Mouse (Mus musculus) midbrain, embryonic 13.5 days (tissue): ENCODE measurements around the gene Il25. TPM values are rescaled to one million over a fixed set of nuclear protein-coding genes. Genes with fewer than 3 reads are reported as not detected.

Experiments used
- ATAC-seq: fragments of 200-750 bp; cut with Nextera tagmentation; 2 replicates; pipeline ENCODE4 v1.8.0; 2017; ENCODE audit warnings: mild to moderate bottlenecking, moderate TSS enrichment, moderate library complexity
- H3K27ac ChIP-seq: fragments of 300-500 bp; sonication (generic); 2 replicates; pipeline ENCODE4 v1.5.1; 2015; ENCODE audit warnings: inconsistent platforms, mild to moderate bottlenecking, moderate library complexity
- H3K27me3 ChIP-seq: fragments of 300-500 bp; sonication (generic); 2 replicates; pipeline ENCODE4 v1.6.1; 2015; ENCODE audit warnings: mild to moderate bottlenecking, inconsistent platforms
- H3K36me3 ChIP-seq: fragments of 300-500 bp; sonication (generic); 2 replicates; pipeline ENCODE4 v1.6.1; 2015; ENCODE audit warnings: mild to moderate bottlenecking, inconsistent platforms
- H3K4me1 ChIP-seq: fragments of 300-500 bp; sonication (generic); replicated peaks from 2 replicates; pipeline ENCODE4 v1.6.1; 2015; ENCODE audit warnings: inconsistent platforms
- H3K4me2 ChIP-seq: fragments of 300-500 bp; sonication (generic); replicated peaks from 2 replicates; pipeline ENCODE4 v1.6.1; 2015; ENCODE audit warnings: moderate library complexity, mild to moderate bottlenecking, inconsistent platforms
- H3K4me3 ChIP-seq: fragments of 300-500 bp; sonication (generic); replicated peaks from 2 replicates; pipeline ENCODE4 v1.5.1; 2015; ENCODE audit warnings: mild to moderate bottlenecking, inconsistent platforms
- H3K9ac ChIP-seq: fragments of 300-500 bp; sonication (generic); replicated peaks from 2 replicates; pipeline ENCODE4 v1.6.1; 2015; ENCODE audit warnings: mild to moderate bottlenecking, inconsistent platforms
- H3K9me3 ChIP-seq: fragments of 300-500 bp; sonication (generic); 2 replicates; pipeline ENCODE4 v1.6.1; 2016; ENCODE audit warnings: mild to moderate bottlenecking, inconsistent platforms
- WGBS: fragments of 180-500 bp; shearing (Covaris S2); methylation state at CpG from one replicate; pipeline ENCODE4 v1.1.7; 2015; 5-methylcytosine and 5-hydroxymethylcytosine counted together
- microRNA counts: library from miRNA; unstranded; fragments of <30 nt; microRNA quantifications from one replicate; lab custom pipeline; 2016
- microRNA-seq: library from miRNA; unstranded; fragments of <30 nt; microRNA quantifications from one replicate; pipeline ENCODE4, GENCODE M21; 2016
- polyA plus RNA-seq: library from polyadenylated mRNA; unstranded; fragments of >200 nt; fragmentation: Nextera tagmentation; extraction: Ambion mirVana; gene quantifications from 2 replicates; pipeline ENCODE4 v1.2.1, GENCODE M21; 2015

Il25 gene
- polyA plus RNA-seq, 1 experiment from 2014 or later = 0.15 TPM

DNA sequence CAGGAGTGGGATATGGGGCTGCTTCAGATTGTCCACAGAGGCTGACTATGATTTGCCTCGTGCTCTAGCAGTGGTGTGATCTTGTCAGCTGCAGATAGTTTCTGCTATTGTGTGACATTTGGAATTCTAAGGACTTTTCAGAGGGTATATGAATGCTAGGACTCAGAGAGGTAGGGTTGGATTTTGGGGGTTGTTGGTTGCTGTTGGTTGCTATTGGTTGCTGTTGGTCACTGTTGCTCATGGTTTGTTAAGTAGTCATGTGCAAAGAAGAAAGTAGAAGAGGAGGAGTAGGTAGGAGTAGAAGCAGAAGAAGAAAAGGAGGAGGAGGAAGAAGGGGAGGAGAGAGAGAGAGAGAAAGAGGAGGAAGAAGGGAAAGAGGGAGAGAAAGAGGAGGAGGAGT, 44.1 kb downstream of the Il25 start, which contains the start of gene Gm17428:
Gm17428 (plus strand) TSS at position 301 of the 400 bp plus-strand sequence.
- Histone ChIP-seq H3K36me3 (no peaks in the 10 kb centered on the region), H3K4me3 (no peak within 1 kb of the TSS), H3K4me1 (peaks cover 12% of the 10 kb centered on the region), H3K27ac (no peak within 1 kb of the TSS), H3K9ac (no peak within 1 kb of the TSS), H3K27me3 (no peaks in the 10 kb centered on the region), H3K4me2 (no peak within 1 kb of the TSS), H3K9me3 (no peaks in the 10 kb centered on the region)
- 73% methylated on average over 1 of the region's 1 CpGs for WGBS
- ATAC-seq = no peak

DNA sequence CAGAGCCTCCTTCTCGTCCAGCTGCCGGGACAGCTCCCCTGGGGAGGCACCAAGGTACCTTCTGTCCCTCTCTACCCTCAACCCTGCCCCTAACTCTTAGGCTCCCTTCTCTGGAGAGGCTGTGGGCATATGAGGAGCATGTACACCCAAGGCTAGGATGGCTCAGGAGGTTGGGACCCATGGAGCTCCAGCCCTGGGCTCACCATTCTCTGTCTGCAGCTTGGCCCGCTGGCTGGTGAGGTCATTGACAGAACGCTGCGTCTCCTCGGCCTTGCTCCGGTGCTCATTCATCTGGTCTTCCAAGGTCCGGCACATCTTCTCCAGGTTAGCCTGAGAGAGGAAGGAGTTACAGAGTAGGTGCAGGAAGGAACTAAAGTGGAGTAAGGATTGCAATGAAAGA, 46.2 kb downstream of the Il25 start:
- Histone ChIP-seq H3K36me3 (no peaks in the 10 kb centered on the region), H3K4me1 (peaks cover 10% of the 10 kb centered on the region), H3K27ac (no peak overlapping the region), H3K9ac (no peak overlapping the region), H3K27me3 (no peaks in the 10 kb centered on the region), H3K4me3 (no peak overlapping the region), H3K9me3 (no peaks in the 10 kb centered on the region), H3K4me2 (no peak overlapping the region)
- WGBS = 87% methylated on average over 8 of the region's 8 CpGs
- no peak for ATAC-seq

DNA sequence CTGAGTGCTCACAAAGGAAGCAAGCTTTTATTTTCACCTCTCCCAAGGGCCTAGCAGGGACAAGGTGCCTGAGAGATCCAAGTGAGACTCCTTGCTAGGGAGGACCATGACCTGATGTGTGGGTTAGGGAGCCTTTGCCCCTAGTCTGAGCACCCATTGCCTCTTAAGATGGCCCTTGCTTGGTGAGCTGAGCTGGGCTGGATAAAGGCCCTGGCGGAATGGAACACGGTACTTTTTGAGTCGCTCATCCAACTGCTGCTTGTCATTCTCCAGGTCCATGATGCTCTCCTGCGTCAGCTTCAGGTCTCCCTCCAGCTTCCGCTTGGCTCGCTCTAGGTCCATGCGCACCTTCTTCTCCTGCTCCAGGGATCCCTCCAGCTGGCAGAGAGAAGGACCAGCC, 49.4 kb downstream of the Il25 start:
- H3K36me3 ChIP-seq = no peaks in the 10 kb centered on the region
- H3K9ac ChIP-seq = no peak overlapping the region
- no peak overlapping the region for H3K4me3 ChIP-seq
- no peaks in the 10 kb centered on the region for H3K4me1 ChIP-seq
- no peaks in the 10 kb centered on the region for H3K27me3 ChIP-seq
- H3K4me2 ChIP-seq = no peak overlapping the region
- no peak for ATAC-seq
- no peak overlapping the region for H3K27ac ChIP-seq
- H3K9me3 ChIP-seq = no peaks in the 10 kb centered on the region
- WGBS = 95% methylated on average over 7 of the region's 7 CpGs

MicroRNAs within 50 kb of the gene (microRNA counts, 519-probe panel; counts per million panel counts)
- microRNA mmu-miR-208a (lab: Ali Mortazavi, UCI) (3,277 counts per million, percentile 67 among the panel's probes with 10 or more counts), microRNA mmu-miR-208b (lab: Ali Mortazavi, UCI) (110 counts per million, percentile 56 among the panel's probes with 10 or more counts)

Small RNA genes within 50 kb of the gene (microRNA-seq; reads per million reads assigned to microRNA genes)
- gene Mir208a (4.7 reads per million, percentile 19 among the genes with 10 or more reads in this experiment), gene Mir208b (41.2 reads per million, percentile 44 among the genes with 10 or more reads in this experiment)

Other genes with a start within 250 kb of the Il25 start
- 75.4 and 76.6 TPM in 2 replicates for gene 1700123O20Rik, start 246.5 kb upstream of the Il25 start, polyA plus RNA-seq
- gene Acin1, start 245.8 kb upstream of the Il25 start, polyA plus RNA-seq = 185 and 187 TPM in 2 replicates
- gene Gm29776, start 233.9 kb upstream of the Il25 start, polyA plus RNA-seq = 0.27 and 0.32 TPM in 2 replicates
- gene Cebpe, start 220.5 kb upstream of the Il25 start, polyA plus RNA-seq = not detected in 2 replicates
- 4.6 and 4.9 TPM in 2 replicates for gene Slc7a8, start 150.7 kb upstream of the Il25 start, polyA plus RNA-seq
- not detected in 2 replicates for gene Rnf212b, start 118.6 kb upstream of the Il25 start, polyA plus RNA-seq
- 11.7 and 13.5 TPM in 2 replicates for gene Homez, start 61.7 kb upstream of the Il25 start, polyA plus RNA-seq
- 0.98 and 2.2 TPM in 2 replicates for gene Ppp1r3e, start 55.1 kb upstream of the Il25 start, polyA plus RNA-seq
- gene Bcl2l2, start 49.3 kb upstream of the Il25 start, polyA plus RNA-seq = 4.4 and 4.9 TPM in 2 replicates
- 0.18 TPM in 1 of 2 replicates, not detected in the other for gene Gm20521, start 49.3 kb upstream of the Il25 start, polyA plus RNA-seq
- gene Pabpn1, start 40.2 kb upstream of the Il25 start, polyA plus RNA-seq = 178 and 203 TPM in 2 replicates
- 119 and 158 TPM in 2 replicates for gene Slc22a17, start 19.6 kb upstream of the Il25 start, polyA plus RNA-seq
- gene Efs, start 6.6 kb upstream of the Il25 start, polyA plus RNA-seq = 18.0 and 21.6 TPM in 2 replicates
- gene Cmtm5, start 3.6 kb downstream of the Il25 start, polyA plus RNA-seq = 1.9 and 2.0 TPM in 2 replicates
- 0.75 and 1.3 TPM in 2 replicates for gene Myh6, start 34.2 kb downstream of the Il25 start, polyA plus RNA-seq
- gene Gm17428, start 44.2 kb downstream of the Il25 start, polyA plus RNA-seq = not detected in 2 replicates
- gene Myh7, start 61.9 kb downstream of the Il25 start, polyA plus RNA-seq = 4.6 and 5.3 TPM in 2 replicates
- 60.4 and 62.7 TPM in 2 replicates for gene Ngdn, start 82.8 kb downstream of the Il25 start, polyA plus RNA-seq
- gene Zfhx2, start 159.6 kb downstream of the Il25 start, polyA plus RNA-seq = 35.5 and 39.9 TPM in 2 replicates
- 32.1 and 35.0 TPM in 2 replicates for gene Thtpa, start 162.1 kb downstream of the Il25 start, polyA plus RNA-seq
- gene Ap1g2, start 173.9 kb downstream of the Il25 start, polyA plus RNA-seq = 7.9 and 8.2 TPM in 2 replicates
- gene Jph4, start 184.2 kb downstream of the Il25 start, polyA plus RNA-seq = 18.2 and 19.9 TPM in 2 replicates